Mouse (Mus musculus): ENCODE data around the gene Qtrt2. TPM values are rescaled to one million over a fixed set of nuclear protein-coding genes. Genes with fewer than 3 reads are reported as not detected.

Qtrt2 gene
- polyA plus RNA-seq, 1 experiment: 4.8 TPM

DNA sequence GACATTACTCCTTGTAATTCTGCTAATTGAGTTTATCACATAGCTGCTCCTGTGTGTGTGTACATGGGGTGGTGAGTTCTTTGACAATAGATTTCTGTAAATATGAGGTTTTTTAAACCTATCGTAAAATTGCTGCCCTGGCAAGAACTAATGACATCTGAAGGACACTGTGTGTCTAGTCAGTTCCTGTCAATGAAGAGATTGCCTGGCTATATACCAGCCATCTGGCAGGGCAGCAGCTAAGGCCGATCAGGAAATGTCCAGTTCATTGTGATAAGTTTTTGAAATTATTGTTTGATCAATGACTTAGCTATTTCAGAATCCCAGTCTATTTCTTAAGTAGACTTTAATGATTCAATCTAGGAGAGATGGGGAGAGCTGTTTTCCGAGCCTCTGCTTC, 18.7 kb upstream of the Qtrt2 start:
- WGBS: 82% methylated on average over 3 of the region's 3 CpGs
- TF ChIP-seq POLR2A (IDR thresholded peaks at IDR 0.05; ENCODE audit: low read depth, low read length): no peak
- TF ChIP-seq CTCF (IDR thresholded peaks at IDR 0.05; ENCODE audit: extremely low read depth, insufficient read length, insufficient replicate concordance, low read depth, low read length): no peak
- Histone ChIP-seq H3K4me1 (ENCODE audit: control insufficient read depth, insufficient read depth, insufficient read length, low read length) (no peaks in the 10 kb centered on the region), H3K4me3 (ENCODE audit: low read depth, low read length) (no peak overlapping the region), H3K27me3 (ENCODE audit: control insufficient read depth, insufficient read depth, low read length) (no peaks in the 10 kb centered on the region), H3K27ac (ENCODE audit: insufficient read depth, low read depth, low read length) (no peak overlapping the region), H3K36me3 (ENCODE audit: control insufficient read depth, insufficient read depth, low read length) (no peaks in the 10 kb centered on the region)

DNA sequence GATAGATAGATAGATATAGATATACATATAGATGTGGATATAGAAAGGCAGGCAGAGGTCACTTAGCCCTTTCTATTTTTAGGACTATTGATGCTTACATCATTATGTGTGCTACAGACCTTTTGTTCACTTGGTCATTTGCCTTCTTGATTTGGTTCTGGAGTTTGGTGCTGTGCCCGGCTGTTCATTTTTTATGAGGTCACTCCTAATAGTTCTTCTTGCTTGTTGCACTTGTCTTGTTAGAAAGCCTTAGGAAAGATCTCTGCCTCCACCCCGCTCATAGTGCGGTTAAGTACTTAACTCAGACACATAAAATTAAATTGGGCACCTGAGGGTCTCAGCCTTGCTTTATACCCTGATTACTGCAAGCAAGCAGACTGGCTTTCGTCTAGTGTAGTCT, 14.2 kb upstream of the Qtrt2 start:
- H3K36me3 ChIP-seq (ENCODE audit: control insufficient read depth, insufficient read depth, low read length): peaks cover 3% of the 10 kb centered on the region; the same call in 1 of the 2 replicates
- H3K27ac ChIP-seq (ENCODE audit: insufficient read depth, low read depth, low read length): no peak overlapping the region
- 95% methylated on average over 4 of the region's 4 CpGs for WGBS
- no peaks in the 10 kb centered on the region for H3K27me3 ChIP-seq (ENCODE audit: control insufficient read depth, insufficient read depth, low read length)
- H3K4me3 ChIP-seq (ENCODE audit: low read depth, low read length): no peak overlapping the region
- no peak for TF ChIP-seq POLR2A (IDR thresholded peaks at IDR 0.05; ENCODE audit: low read depth, low read length)
- TF ChIP-seq CTCF (IDR thresholded peaks at IDR 0.05; ENCODE audit: extremely low read depth, insufficient read length, insufficient replicate concordance, low read depth, low read length): no peak
- no peaks in the 10 kb centered on the region for H3K4me1 ChIP-seq (ENCODE audit: control insufficient read depth, insufficient read depth, insufficient read length, low read length)

DNA sequence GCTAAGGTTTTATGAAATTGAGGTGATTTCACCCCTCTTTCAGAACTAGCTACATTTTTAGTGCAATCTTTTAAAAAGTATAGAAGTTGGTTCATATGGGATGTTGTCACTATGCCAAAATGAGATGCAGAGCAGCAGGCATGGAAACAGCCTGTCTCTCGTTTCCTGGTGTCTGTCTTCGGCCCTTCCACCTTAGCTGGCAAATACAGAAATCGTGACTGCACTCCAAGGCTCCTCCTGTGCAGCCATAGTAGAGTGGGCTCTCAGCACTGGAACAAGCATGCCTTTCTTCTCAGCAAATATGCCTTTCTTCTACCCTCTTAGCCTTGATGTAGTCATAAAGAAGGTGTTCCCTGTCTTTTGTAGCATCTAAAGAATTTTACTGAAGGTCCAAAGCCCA, 9.3 kb upstream of the Qtrt2 start:
- H3K27ac ChIP-seq (ENCODE audit: insufficient read depth, low read depth, low read length): no peak overlapping the region
- H3K27me3 ChIP-seq (ENCODE audit: control insufficient read depth, insufficient read depth, low read length): no peaks in the 10 kb centered on the region
- no peak overlapping the region for H3K4me3 ChIP-seq (ENCODE audit: low read depth, low read length)
- TF ChIP-seq POLR2A (IDR thresholded peaks at IDR 0.05; ENCODE audit: low read depth, low read length) (no peak), CTCF (IDR thresholded peaks at IDR 0.05; ENCODE audit: extremely low read depth, insufficient read length, insufficient replicate concordance, low read depth, low read length) (no peak)
- no peaks in the 10 kb centered on the region for H3K4me1 ChIP-seq (ENCODE audit: control insufficient read depth, insufficient read depth, insufficient read length, low read length)
- H3K36me3 ChIP-seq (ENCODE audit: control insufficient read depth, insufficient read depth, low read length): peaks cover 3% of the 10 kb centered on the region; the same call in 1 of the 2 replicates
- WGBS: 75% methylated on average over 3 of the region's 3 CpGs

DNA sequence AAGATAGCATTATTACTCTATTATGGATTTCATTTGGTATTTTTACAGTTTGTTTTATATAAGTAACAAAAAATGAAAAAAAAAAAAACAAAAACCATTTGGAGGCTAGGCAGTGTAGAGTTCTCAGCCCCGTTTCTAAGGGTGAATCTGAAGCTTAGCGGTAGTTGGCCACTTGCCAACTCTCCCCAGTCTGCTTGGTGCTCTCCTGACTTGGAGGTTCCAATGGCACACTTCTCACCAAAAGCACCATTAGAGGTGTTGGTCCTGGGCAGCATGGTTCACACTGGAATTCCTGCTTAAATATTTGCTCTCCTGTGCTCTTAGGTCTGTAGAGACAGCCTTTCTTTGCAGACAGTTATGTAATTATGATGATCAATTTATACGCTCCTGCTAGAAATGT, 8.8 kb upstream of the Qtrt2 start:
- Histone ChIP-seq H3K36me3 (ENCODE audit: control insufficient read depth, insufficient read depth, low read length) (peaks cover 3% of the 10 kb centered on the region; the same call in 1 of the 2 replicates), H3K4me3 (ENCODE audit: low read depth, low read length) (no peak overlapping the region), H3K4me1 (ENCODE audit: control insufficient read depth, insufficient read depth, insufficient read length, low read length) (no peaks in the 10 kb centered on the region), H3K27me3 (ENCODE audit: control insufficient read depth, insufficient read depth, low read length) (no peaks in the 10 kb centered on the region), H3K27ac (ENCODE audit: insufficient read depth, low read depth, low read length) (no peak overlapping the region)
- TF ChIP-seq POLR2A (IDR thresholded peaks at IDR 0.05; ENCODE audit: low read depth, low read length) (no peak), CTCF (IDR thresholded peaks at IDR 0.05; ENCODE audit: extremely low read depth, insufficient read length, insufficient replicate concordance, low read depth, low read length) (no peak)
- 56% methylated on average over 3 of the region's 3 CpGs for WGBS

DNA sequence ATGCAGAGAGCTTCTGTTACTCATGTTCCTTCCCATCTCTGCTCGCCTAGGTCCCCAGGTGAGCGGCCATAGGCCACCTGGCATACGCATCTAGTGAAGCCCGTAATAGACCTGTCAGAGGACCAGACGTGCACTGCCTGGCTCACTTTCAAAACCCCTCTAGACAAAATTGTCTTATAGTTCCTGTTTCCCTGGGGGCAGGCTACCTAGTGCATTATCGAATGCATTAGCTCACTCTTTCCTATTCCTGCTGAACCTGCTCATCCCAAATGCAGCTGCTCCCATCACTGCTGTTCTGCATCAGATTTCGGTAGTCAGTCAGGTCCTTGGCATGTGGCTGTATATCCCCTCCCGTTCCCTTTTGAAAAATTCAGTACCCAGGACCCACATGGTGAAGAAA, 8.2 kb upstream of the Qtrt2 start:
- peaks cover 3% of the 10 kb centered on the region; the same call in 1 of the 2 replicates for H3K36me3 ChIP-seq (ENCODE audit: control insufficient read depth, insufficient read depth, low read length)
- 91% methylated on average over 8 of the region's 8 CpGs for WGBS

DNA sequence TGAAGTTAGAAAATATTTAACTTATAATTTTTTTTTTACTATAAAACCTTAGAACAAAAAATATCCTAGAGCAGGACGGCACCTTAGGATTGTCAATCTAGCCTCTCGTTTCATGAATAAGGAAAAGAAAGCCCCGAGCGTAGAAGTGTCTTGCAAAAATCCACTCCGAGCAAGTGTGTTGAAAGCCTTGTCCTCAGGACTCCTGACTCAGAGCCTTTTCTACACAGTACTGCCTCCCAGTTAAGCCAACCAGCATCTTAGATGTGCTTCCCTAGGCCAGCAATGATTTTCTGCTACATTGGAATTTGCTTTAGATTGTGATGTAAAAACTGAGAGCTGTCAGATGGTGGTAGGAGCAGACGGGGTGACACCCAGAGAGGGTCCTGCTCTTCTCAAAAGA, 6.4 kb upstream of the Qtrt2 start:
- no peaks in the 10 kb centered on the region for H3K4me1 ChIP-seq (ENCODE audit: control insufficient read depth, insufficient read depth, insufficient read length, low read length)
- no peaks in the 10 kb centered on the region for H3K36me3 ChIP-seq (ENCODE audit: control insufficient read depth, insufficient read depth, low read length)
- WGBS: 95% methylated on average over 6 of the region's 6 CpGs
- no peak overlapping the region for H3K4me3 ChIP-seq (ENCODE audit: low read depth, low read length)
- TF ChIP-seq CTCF (IDR thresholded peaks at IDR 0.05; ENCODE audit: extremely low read depth, insufficient read length, insufficient replicate concordance, low read depth, low read length) (no peak), POLR2A (IDR thresholded peaks at IDR 0.05; ENCODE audit: low read depth, low read length) (no peak)
- no peak overlapping the region for H3K27ac ChIP-seq (ENCODE audit: insufficient read depth, low read depth, low read length)
- no peaks in the 10 kb centered on the region for H3K27me3 ChIP-seq (ENCODE audit: control insufficient read depth, insufficient read depth, low read length)

More for the DNA sequence above, 8.2 kb upstream of the Qtrt2 start:
- no peak overlapping the region for H3K4me3 ChIP-seq (ENCODE audit: low read depth, low read length)
- no peaks in the 10 kb centered on the region for H3K4me1 ChIP-seq (ENCODE audit: control insufficient read depth, insufficient read depth, insufficient read length, low read length)
- no peak for TF ChIP-seq CTCF (IDR thresholded peaks at IDR 0.05; ENCODE audit: extremely low read depth, insufficient read length, insufficient replicate concordance, low read depth, low read length)
- no peak for TF ChIP-seq POLR2A (IDR thresholded peaks at IDR 0.05; ENCODE audit: low read depth, low read length)
- no peak overlapping the region for H3K27ac ChIP-seq (ENCODE audit: insufficient read depth, low read depth, low read length)
- H3K27me3 ChIP-seq (ENCODE audit: control insufficient read depth, insufficient read depth, low read length): no peaks in the 10 kb centered on the region

DNA sequence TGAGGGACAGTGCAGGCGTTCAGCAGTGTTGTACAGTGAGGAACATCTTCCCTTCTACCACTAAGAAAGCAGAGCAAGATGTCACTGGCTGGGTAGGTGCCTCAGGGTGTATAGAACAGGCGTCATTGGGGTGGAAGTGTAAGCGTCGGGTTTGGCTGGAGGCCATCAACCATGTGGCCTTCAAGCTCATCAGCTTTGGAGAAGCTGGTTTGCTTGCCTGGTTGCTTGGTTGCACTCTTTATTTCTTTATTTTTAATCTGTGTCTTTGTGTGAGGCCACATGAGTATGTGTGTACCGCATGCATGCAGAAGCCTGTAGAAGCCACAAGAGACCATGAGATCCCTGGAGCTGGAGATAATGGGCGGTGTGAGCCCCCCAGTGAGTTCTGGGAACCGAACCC, 5.7 kb upstream of the Qtrt2 start:
- Histone ChIP-seq H3K4me3 (ENCODE audit: low read depth, low read length) (no peak overlapping the region), H3K27me3 (ENCODE audit: control insufficient read depth, insufficient read depth, low read length) (no peaks in the 10 kb centered on the region), H3K36me3 (ENCODE audit: control insufficient read depth, insufficient read depth, low read length) (no peaks in the 10 kb centered on the region), H3K27ac (ENCODE audit: insufficient read depth, low read depth, low read length) (no peak overlapping the region), H3K4me1 (ENCODE audit: control insufficient read depth, insufficient read depth, insufficient read length, low read length) (no peaks in the 10 kb centered on the region)
- 87% methylated on average over 7 of the region's 7 CpGs for WGBS
- TF ChIP-seq CTCF (IDR thresholded peaks at IDR 0.05; ENCODE audit: extremely low read depth, insufficient read length, insufficient replicate concordance, low read depth, low read length) (no peak), POLR2A (IDR thresholded peaks at IDR 0.05; ENCODE audit: low read depth, low read length) (no peak)

DNA sequence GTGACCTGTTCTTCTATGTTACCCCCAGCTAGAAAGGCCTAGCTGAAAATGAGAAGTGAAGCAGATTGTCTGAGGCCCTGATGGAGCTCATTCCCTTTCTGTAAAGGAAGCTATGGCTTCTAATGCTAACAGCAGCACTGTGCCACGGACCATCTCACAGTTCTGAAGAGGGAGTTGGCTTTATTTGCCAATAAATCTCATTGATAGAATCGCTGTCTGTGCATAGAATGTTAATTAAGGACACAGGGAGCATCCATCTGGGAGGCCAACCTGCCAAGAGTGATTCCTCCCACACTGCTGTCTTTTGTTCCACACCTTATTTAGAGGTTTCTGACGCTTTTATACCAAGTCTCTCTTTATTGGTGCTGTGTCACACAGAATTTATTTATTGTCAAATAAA, 4.9 kb upstream of the Qtrt2 start:
- Histone ChIP-seq H3K27ac (ENCODE audit: insufficient read depth, low read depth, low read length) (no peak overlapping the region), H3K4me1 (ENCODE audit: control insufficient read depth, insufficient read depth, insufficient read length, low read length) (no peaks in the 10 kb centered on the region), H3K27me3 (ENCODE audit: control insufficient read depth, insufficient read depth, low read length) (no peaks in the 10 kb centered on the region), H3K4me3 (ENCODE audit: low read depth, low read length) (no peak overlapping the region), H3K36me3 (ENCODE audit: control insufficient read depth, insufficient read depth, low read length) (no peaks in the 10 kb centered on the region)
- 86% methylated on average over 3 of the region's 3 CpGs for WGBS
- TF ChIP-seq POLR2A (IDR thresholded peaks at IDR 0.05; ENCODE audit: low read depth, low read length) (no peak), CTCF (IDR thresholded peaks at IDR 0.05; ENCODE audit: extremely low read depth, insufficient read length, insufficient replicate concordance, low read depth, low read length) (no peak)
